Mouse (Mus musculus) liver, adult 2 months (tissue): ENCODE results near the gene Ak6. TPM values are rescaled to one million over a fixed set of nuclear protein-coding genes. Genes with fewer than 3 reads are reported as not detected.
A peak's percentile ranks its signal among the peaks of the same experiment; 100 is the strongest.

ENCODE experiments used
- DNase-seq: peaks from one replicate; pipeline ENCODE4 v3.0.0-alpha.2; 2011; ENCODE audit warnings: low read depth, low spot score; ENCODE audit errors: extremely low read depth
- H3K27ac ChIP-seq: fragments of 200-500 bp; replicated peaks from 2 replicates; pipeline ENCODE4 v1.5.1; 2012; ENCODE audit warnings: low read depth, mild to moderate bottlenecking, control low read depth, inconsistent platforms, low read length; ENCODE audit not compliant: insufficient read depth
- H3K27me3 ChIP-seq: fragments of 200-500 bp; 2 replicates; pipeline ENCODE4 v1.6.1; 2012; ENCODE audit warnings: mild to moderate bottlenecking, moderate library complexity, low read length, inconsistent platforms; ENCODE audit not compliant: control insufficient read depth, insufficient read depth
- H3K36me3 ChIP-seq: fragments of 200-500 bp; 2 replicates; pipeline ENCODE4 v1.6.1; 2012; ENCODE audit warnings: low read length, inconsistent platforms; ENCODE audit not compliant: control insufficient read depth, insufficient read depth
- H3K4me1 ChIP-seq: fragments of 200-500 bp; 2 replicates; pipeline ENCODE4 v1.6.1; 2011; ENCODE audit warnings: low read length; ENCODE audit not compliant: control insufficient read depth, insufficient read depth
- H3K4me3 ChIP-seq: fragments of 200-500 bp; 2 replicates; pipeline ENCODE4 v1.5.1; 2011; ENCODE audit warnings: low read depth, mild to moderate bottlenecking, control low read depth, low read length, moderate library complexity; ENCODE audit not compliant: insufficient read depth
- H3K79me2 ChIP-seq: fragments of 200-500 bp; 2 replicates; pipeline ENCODE4 v1.6.1; 2012; ENCODE audit warnings: inconsistent platforms, mild to moderate bottlenecking, low read length, moderate library complexity; ENCODE audit not compliant: control insufficient read depth, insufficient read depth
- H3K9ac ChIP-seq: fragments of 200-500 bp; 2 replicates; pipeline ENCODE4 v1.6.1; 2012; ENCODE audit warnings: low read depth, mild to moderate bottlenecking, control low read depth, inconsistent platforms, low read length
- CTCF ChIP-seq: fragments of 200-500 bp; IDR thresholded peaks from 2 replicates; pipeline ENCODE4 v1.5.1; 2011; ENCODE audit warnings: low read depth, low read length, control low read depth
- POLR2A ChIP-seq: fragments of 200-500 bp; IDR thresholded peaks from 2 replicates; pipeline ENCODE4 v1.6.1; 2011; ENCODE audit warnings: low read length, control low read depth; ENCODE audit not compliant: insufficient read depth; ENCODE audit errors: extremely low read depth
- WGBS: fragments of 180-500 bp; shearing (Covaris S2); methylation state at CpG from one replicate; pipeline ENCODE4 v1.1.7; 2018; 5-methylcytosine and 5-hydroxymethylcytosine counted together
- polyA plus RNA-seq: library from polyadenylated mRNA; depleted of rRNA; stranded (reverse); fragments of >200 nt; gene quantifications from 2 replicates; pipeline ENCODE4 v1.2.3, GENCODE M21; 2012; rRNA removed
- total RNA-seq: library from RNA; depleted of rRNA; stranded (reverse); fragments of >200 nt; gene quantifications from 2 replicates; pipeline ENCODE4 v1.2.3, GENCODE M21; 2014; rRNA removed

Gene Ak6
- total and polyA plus RNA-seq, 2 experiments, result 20.3 to 52.1 TPM

DNA sequence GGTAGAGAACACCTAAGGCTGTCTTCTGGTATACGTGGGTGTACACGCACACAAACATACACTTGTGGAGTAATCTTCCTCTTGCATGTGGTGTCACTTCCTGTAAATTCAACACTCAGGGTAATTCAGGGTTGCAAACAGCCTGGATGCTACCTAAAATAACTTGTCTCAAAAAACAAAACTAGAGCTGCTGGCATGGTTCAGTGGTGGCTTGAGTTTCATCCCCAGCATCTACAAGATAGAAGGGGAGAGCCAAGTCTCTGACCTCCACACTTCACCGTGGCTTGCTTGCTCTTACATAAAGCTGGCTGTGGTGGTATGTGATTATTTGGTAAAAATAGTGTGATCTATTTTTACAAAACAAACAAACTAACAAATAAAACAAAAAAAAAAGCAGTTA lies 46.8 kb downstream of the Ak6 start:
- Histone ChIP-seq H3K9ac (no peak overlapping the region), H3K4me3 (no peak overlapping the region), H3K4me1 (no peaks in the 10 kb centered on the region), H3K27ac (no peak overlapping the region), H3K79me2 (no peaks in the 10 kb centered on the region), H3K27me3 (no peaks in the 10 kb centered on the region), H3K36me3 (peaks cover 41% of the 10 kb centered on the region)
- WGBS, result 81% methylated on average over 3 of the region's 3 CpGs
- TF ChIP-seq CTCF (no peak), POLR2A (no peak)
- DNase-seq, result peak; percentile 5

DNA sequence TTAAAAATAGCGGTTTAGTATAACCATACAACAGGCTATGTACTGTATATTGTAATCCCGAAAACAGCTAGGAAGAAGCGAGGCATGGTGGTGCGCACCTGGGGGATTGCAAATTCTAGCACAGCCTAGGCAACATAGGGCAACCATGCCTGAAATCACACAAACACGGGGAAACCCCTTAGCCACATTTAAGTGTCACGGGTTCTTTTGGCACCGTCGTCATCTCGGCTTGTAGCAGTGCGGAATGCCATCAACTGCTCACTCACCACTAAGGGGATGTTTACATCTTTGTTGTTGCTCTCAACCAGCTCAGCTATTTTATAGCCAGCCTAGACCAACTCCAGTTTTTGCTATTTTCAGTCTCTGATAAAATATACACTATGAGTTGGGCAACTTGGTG lies 48.1 kb downstream of the Ak6 start:
- whole genome bisulfite sequencing, result 96% methylated on average over 10 of the region's 10 CpGs
- TF ChIP-seq CTCF, result no peak
- TF ChIP-seq POLR2A, result no peak
- Histone ChIP-seq H3K36me3 (peaks cover 44% of the 10 kb centered on the region), H3K9ac (no peak overlapping the region), H3K27ac (no peak overlapping the region), H3K27me3 (no peaks in the 10 kb centered on the region), H3K4me1 (no peaks in the 10 kb centered on the region), H3K79me2 (no peaks in the 10 kb centered on the region), H3K4me3 (no peak overlapping the region)
- no peak for DNase-seq

DNA sequence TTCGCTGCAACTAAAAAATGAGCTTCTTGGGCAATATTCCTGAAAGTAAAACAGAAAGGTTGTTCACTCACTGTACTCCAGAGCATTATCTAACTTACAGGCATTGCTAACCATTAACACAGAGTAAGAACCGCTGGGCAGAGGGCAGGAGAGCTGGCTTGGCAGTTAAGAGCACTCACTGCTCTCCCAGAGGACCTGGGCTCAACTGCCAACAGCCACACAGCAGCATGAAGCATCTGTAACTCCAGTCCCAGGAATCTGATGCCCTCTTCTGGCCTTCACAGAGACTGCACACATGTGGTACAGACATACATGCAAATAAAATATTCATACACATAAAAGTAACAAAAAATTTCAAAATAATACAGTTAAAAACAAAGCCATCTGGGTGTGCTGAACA lies 52.7 kb downstream of the Ak6 start:
- Histone ChIP-seq H3K9ac (no peak overlapping the region), H3K4me1 (no peaks in the 10 kb centered on the region), H3K36me3 (peaks cover 46% of the 10 kb centered on the region), H3K4me3 (no peak overlapping the region), H3K27me3 (no peaks in the 10 kb centered on the region), H3K79me2 (no peaks in the 10 kb centered on the region), H3K27ac (no peak overlapping the region)
- TF ChIP-seq CTCF (peak; percentile 28; the same call in 1 of the 2 replicates), POLR2A (no peak)
- 39% methylated on average over 2 of the region's 2 CpGs for WGBS
- DNase-seq, result peak; percentile 69

DNA sequence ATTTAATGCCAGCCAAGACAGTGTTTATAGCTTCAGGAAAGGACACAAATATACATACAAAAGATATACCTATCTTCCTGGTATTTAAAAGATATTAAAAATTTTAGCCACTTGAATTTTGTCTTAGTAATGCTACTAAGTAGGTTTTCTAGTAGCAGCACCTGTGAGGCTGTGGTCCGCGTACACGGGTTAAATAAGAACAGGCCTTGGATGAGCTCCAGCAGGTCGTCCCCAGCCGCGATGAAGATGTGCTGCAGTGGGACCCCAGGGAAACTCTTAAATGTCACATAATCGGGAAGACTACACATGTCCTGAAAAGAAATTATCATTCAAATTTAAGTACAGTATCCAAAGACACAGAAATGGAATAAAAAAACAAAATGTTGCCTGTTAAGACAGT lies 55.4 kb downstream of the Ak6 start:
- Histone ChIP-seq H3K27ac (no peak overlapping the region), H3K4me1 (no peaks in the 10 kb centered on the region), H3K79me2 (no peaks in the 10 kb centered on the region), H3K27me3 (no peaks in the 10 kb centered on the region), H3K4me3 (no peak overlapping the region), H3K9ac (no peak overlapping the region), H3K36me3 (peaks cover 58% of the 10 kb centered on the region)
- TF ChIP-seq CTCF (no peak), POLR2A (no peak)
- 98% methylated on average over 7 of the region's 7 CpGs for WGBS
- no peak for DNase-seq

DNA sequence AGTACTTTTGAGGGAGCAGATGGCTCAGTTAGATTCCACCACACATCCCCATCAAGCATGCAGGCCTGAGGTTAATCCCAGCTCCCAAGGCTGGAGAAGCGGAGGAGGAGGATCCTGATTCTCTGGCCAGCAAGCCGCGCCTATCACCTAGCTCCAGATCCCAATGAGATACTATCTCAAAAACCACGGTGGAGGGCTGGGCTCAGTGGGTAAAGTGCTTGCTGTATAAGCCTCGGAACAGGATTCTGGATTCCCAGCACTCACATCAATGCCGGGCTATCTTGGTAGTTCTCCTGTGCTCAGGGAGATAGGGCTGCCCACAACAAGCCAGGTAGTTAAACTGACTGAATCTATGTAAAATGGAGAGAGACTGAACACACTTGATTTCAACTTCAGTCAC lies 64.7 kb downstream of the Ak6 start:
- H3K4me1 ChIP-seq, result no peaks in the 10 kb centered on the region
- no peaks in the 10 kb centered on the region for H3K79me2 ChIP-seq
- no peak overlapping the region for H3K9ac ChIP-seq
- TF ChIP-seq CTCF (no peak), POLR2A (no peak)
- 92% methylated on average over 6 of the region's 6 CpGs for WGBS
- DNase-seq, result no peak
- no peaks in the 10 kb centered on the region for H3K27me3 ChIP-seq
- no peak overlapping the region for H3K4me3 ChIP-seq
- H3K36me3 ChIP-seq, result peaks cover 58% of the 10 kb centered on the region
- no peak overlapping the region for H3K27ac ChIP-seq

Other genes starting within 250 kb of the Ak6 start
- gene Naip1, start 198.1 kb upstream of the Ak6 start, total RNA-seq, result 0.37 and 0.47 TPM in 2 replicates
- gene Naip1, start 198.1 kb upstream of the Ak6 start, polyA plus RNA-seq, result 0.05 and 0.10 TPM in 2 replicates
- gene Gtf2h2, start 158.4 kb upstream of the Ak6 start, total RNA-seq, result 17.3 and 20.8 TPM in 2 replicates
- 8.8 and 19.1 TPM in 2 replicates for gene Gtf2h2, start 158.4 kb upstream of the Ak6 start, polyA plus RNA-seq
- gene Ocln, start 98.3 kb upstream of the Ak6 start, total RNA-seq, result 51.9 and 52.3 TPM in 2 replicates
- 6.1 and 7.3 TPM in 2 replicates for gene Ocln, start 98.3 kb upstream of the Ak6 start, polyA plus RNA-seq
- gene Marveld2, start 34.0 kb upstream of the Ak6 start, total RNA-seq, result 6.2 and 9.5 TPM in 2 replicates
- 6.4 and 8.6 TPM in 2 replicates for gene Marveld2, start 34.0 kb upstream of the Ak6 start, polyA plus RNA-seq
- gene Rad17, start 72 bp downstream of the Ak6 start, total RNA-seq, result 10.1 and 12.5 TPM in 2 replicates
- gene Rad17, start 72 bp downstream of the Ak6 start, polyA plus RNA-seq, result 1.8 and 2.5 TPM in 2 replicates
- 2.1 and 2.5 TPM in 2 replicates for gene Taf9, start 600 bp downstream of the Ak6 start, total RNA-seq
- gene Taf9, start 600 bp downstream of the Ak6 start, polyA plus RNA-seq, result 0.67 and 0.76 TPM in 2 replicates
- 2.8 and 4.0 TPM in 2 replicates for gene Ccdc125, start 18.7 kb downstream of the Ak6 start, total RNA-seq
- gene Ccdc125, start 18.7 kb downstream of the Ak6 start, polyA plus RNA-seq, result 1.7 and 2.2 TPM in 2 replicates
- gene Cdk7, start 80.0 kb downstream of the Ak6 start, total RNA-seq, result 13.1 and 15.1 TPM in 2 replicates
- 7.0 and 8.5 TPM in 2 replicates for gene Cdk7, start 80.0 kb downstream of the Ak6 start, polyA plus RNA-seq
- 30.4 and 30.7 TPM in 2 replicates for gene Mrps36, start 93.7 kb downstream of the Ak6 start, total RNA-seq
- gene Mrps36, start 93.7 kb downstream of the Ak6 start, polyA plus RNA-seq, result 14.7 and 27.1 TPM in 2 replicates
- gene Cenph, start 124.9 kb downstream of the Ak6 start, total RNA-seq, result 0.34 TPM in 1 of 2 replicates, not detected in the other
- gene Cenph, start 124.9 kb downstream of the Ak6 start, polyA plus RNA-seq, result 0.17 TPM in 1 of 2 replicates, not detected in the other
- gene Ccnb1, start 135.6 kb downstream of the Ak6 start, total RNA-seq, result 0.37 and 2.2 TPM in 2 replicates
- 0.16 and 0.26 TPM in 2 replicates for gene Ccnb1, start 135.6 kb downstream of the Ak6 start, polyA plus RNA-seq
- gene Slc30a5, start 182.4 kb downstream of the Ak6 start, total RNA-seq, result 36.0 and 38.1 TPM in 2 replicates
- 14.5 and 15.6 TPM in 2 replicates for gene Slc30a5, start 182.4 kb downstream of the Ak6 start, polyA plus RNA-seq